Mouse (Mus musculus) stomach, postnatal 0 days (tissue): ENCODE measurements around the gene Gm42791. TPM values are rescaled to one million over a fixed set of nuclear protein-coding genes. Genes with fewer than 3 reads are reported as not detected.

Source experiments
- ATAC-seq: fragments of 200-750 bp; cut with Nextera tagmentation; 2 replicates; pipeline ENCODE4 v1.8.0; 2017; ENCODE audit not compliant: low FRiP score, low TSS enrichment
- DNase-seq: peaks from one replicate; pipeline ENCODE4 v3.0.0-alpha.2; 2016; ENCODE audit warnings: low spot score
- H3K27ac ChIP-seq: fragments of 300-500 bp; sonication (generic); replicated peaks from 2 replicates; pipeline ENCODE4 v1.5.1; 2014; ENCODE audit warnings: mild to moderate bottlenecking, control low read depth
- H3K27me3 ChIP-seq: fragments of 300-500 bp; sonication (generic); 2 replicates; pipeline ENCODE4 v1.6.1; 2014; ENCODE audit warnings: low read length; ENCODE audit not compliant: control insufficient read depth, insufficient read depth
- H3K36me3 ChIP-seq: fragments of 300-500 bp; sonication (generic); 2 replicates; pipeline ENCODE4 v1.6.1; 2014; ENCODE audit warnings: low read length, mixed read lengths; ENCODE audit not compliant: control insufficient read depth, insufficient read depth
- H3K4me1 ChIP-seq: fragments of 300-500 bp; sonication (generic); replicated peaks from 2 replicates; pipeline ENCODE4 v1.6.1; 2014; ENCODE audit warnings: antibody characterized with exemption; ENCODE audit not compliant: control insufficient read depth, insufficient read depth
- H3K4me2 ChIP-seq: fragments of 300-500 bp; sonication (generic); replicated peaks from 2 replicates; pipeline ENCODE4 v1.6.1; 2014; ENCODE audit warnings: low read depth, mild to moderate bottlenecking, control low read depth, moderate library complexity
- H3K4me3 ChIP-seq: fragments of 300-500 bp; sonication (generic); 2 replicates; pipeline ENCODE4 v1.5.1; 2014; ENCODE audit warnings: low read depth, low read length, control low read depth
- H3K9ac ChIP-seq: fragments of 300-500 bp; sonication (generic); 2 replicates; pipeline ENCODE4 v1.6.1; 2014; ENCODE audit warnings: mild to moderate bottlenecking, low read length, control low read depth, mixed read lengths
- H3K9me3 ChIP-seq: fragments of 300-500 bp; sonication (generic); 2 replicates; pipeline ENCODE4 v1.6.1; 2016; ENCODE audit warnings: low read length; ENCODE audit not compliant: control insufficient read depth
- CTCF ChIP-seq: IDR thresholded peaks from 2 replicates; pipeline ENCODE4 v1.5.1; 2016; ENCODE audit warnings: antibody characterized with exemption, low read depth, mild to moderate bottlenecking, moderate library complexity
- EP300 ChIP-seq: optimal IDR thresholded peaks from 2 replicates; pipeline ENCODE3; 2016; ENCODE audit warnings: antibody characterized with exemption
- WGBS: fragments of 180-500 bp; shearing (Covaris S2); extraction: QIAGEN DNeasy Blood & Tissue Kit; methylation state at CpG from one replicate; pipeline ENCODE4 v1.1.7; 2014; 5-methylcytosine and 5-hydroxymethylcytosine counted together
- polyA plus RNA-seq: library from polyadenylated mRNA; unstranded; fragments of >200 nt; fragmentation: Nextera tagmentation; extraction: Ambion mirVana; gene quantifications from 2 replicates; pipeline ENCODE4 v1.2.1, GENCODE M21; 2015

Gene Gm42791
- polyA plus RNA-seq, 1 experiment from 2014 or later, result 0.99 TPM

DNA sequence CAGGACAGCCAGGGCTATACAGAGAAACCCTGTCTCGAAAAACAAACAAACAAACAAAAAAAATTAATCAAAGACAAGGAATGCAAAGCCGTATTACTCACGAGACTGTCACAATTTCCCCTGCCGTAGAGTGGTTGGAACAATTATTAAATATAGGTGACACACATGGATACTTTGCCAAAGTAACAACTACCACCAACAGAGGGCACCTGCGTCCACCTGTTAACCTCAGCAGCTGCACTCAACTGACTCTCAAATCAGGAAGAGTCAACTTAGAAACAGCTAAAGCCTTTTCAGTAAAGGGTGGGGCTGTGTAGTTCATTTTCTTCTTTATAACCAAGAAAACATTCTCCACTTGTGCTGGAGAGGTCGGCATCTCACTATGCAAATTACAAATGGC, 90.1 kb downstream of the Gm42791 start:
- no peak overlapping the region for H3K27ac ChIP-seq
- TF ChIP-seq EP300, result no peak
- TF ChIP-seq CTCF, result peak; percentile 79
- 0 out of 2 replicates have a peak, but pooled peaks cover 2% of the 10 kb centered on the region for H3K36me3 ChIP-seq
- H3K27me3 ChIP-seq, result no peaks in the 10 kb centered on the region
- 49% methylated on average over 6 of the region's 6 CpGs for WGBS
- H3K4me3 ChIP-seq, result no peak overlapping the region
- no peaks in the 10 kb centered on the region for H3K4me1 ChIP-seq
- no peak overlapping the region for H3K4me2 ChIP-seq
- no peak overlapping the region for H3K9ac ChIP-seq
- peak; percentile 70 for DNase-seq
- H3K9me3 ChIP-seq, result no peaks in the 10 kb centered on the region
- peak; percentile 51; the same call in 1 of the 2 replicates for ATAC-seq

DNA sequence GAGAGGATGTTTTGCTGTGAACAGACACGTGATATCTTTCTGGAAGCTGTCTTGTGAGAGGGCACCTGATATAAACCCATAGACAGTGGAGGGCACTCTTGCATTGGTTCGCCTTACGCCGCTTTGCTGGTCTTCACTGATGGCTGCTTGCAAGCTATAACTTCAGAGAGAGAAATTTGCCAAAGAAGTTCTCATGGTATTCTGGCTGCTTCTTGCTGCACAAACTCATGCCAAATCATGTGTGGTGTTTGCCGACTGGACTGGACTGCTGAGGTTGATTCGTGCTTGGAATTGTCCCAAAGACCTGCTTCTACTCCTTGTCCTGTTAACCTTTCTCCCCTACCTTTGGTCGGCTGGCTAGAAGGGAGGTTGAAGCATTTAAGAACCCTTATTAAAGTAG, 95.6 kb downstream of the Gm42791 start:
- Histone ChIP-seq H3K27me3 (no peaks in the 10 kb centered on the region), H3K9ac (no peak overlapping the region), H3K4me2 (no peak overlapping the region), H3K4me1 (no peaks in the 10 kb centered on the region), H3K27ac (no peak overlapping the region), H3K36me3 (0 out of 2 replicates have a peak, but pooled peaks cover 2% of the 10 kb centered on the region), H3K9me3 (no peaks in the 10 kb centered on the region), H3K4me3 (no peak overlapping the region)
- TF ChIP-seq CTCF (no peak), EP300 (no peak)
- DNase-seq, result no peak
- no peak for ATAC-seq
- 91% methylated on average over 7 of the region's 7 CpGs for WGBS

DNA sequence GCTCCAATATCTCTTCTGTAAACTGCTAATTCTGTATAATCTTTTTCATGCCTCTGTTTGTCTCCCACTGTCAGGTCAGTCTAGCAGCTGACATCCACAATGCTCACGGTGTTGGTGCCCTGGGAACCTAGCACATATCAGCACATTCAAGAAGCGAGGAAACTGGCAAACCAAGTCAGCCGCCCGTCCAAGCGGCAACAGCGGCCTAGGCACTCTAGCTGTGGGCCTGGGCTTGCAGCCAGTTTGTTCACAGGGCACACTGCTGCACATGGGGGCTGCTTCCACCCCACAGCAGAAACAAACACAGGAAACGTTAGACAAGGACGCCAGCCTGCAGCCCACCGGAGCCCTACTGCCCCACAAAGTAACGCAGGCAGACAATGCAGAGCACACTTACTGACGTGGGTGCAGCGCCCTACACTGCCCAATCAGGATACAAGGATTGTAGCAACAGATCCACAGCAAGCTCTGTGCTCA, 97.0 kb downstream of the Gm42791 start:
- TF ChIP-seq EP300 (no peak), CTCF (no peak)
- Histone ChIP-seq H3K36me3 (peaks cover 2% of the 10 kb centered on the region; the same call in 1 of the 2 replicates), H3K9ac (no peak overlapping the region), H3K9me3 (no peaks in the 10 kb centered on the region), H3K4me1 (no peaks in the 10 kb centered on the region), H3K27ac (no peak overlapping the region), H3K4me2 (no peak overlapping the region), H3K27me3 (no peaks in the 10 kb centered on the region), H3K4me3 (no peak overlapping the region)
- DNase-seq, result no peak
- ATAC-seq, result no peak
- 73% methylated on average over 12 of the region's 12 CpGs for WGBS

DNA sequence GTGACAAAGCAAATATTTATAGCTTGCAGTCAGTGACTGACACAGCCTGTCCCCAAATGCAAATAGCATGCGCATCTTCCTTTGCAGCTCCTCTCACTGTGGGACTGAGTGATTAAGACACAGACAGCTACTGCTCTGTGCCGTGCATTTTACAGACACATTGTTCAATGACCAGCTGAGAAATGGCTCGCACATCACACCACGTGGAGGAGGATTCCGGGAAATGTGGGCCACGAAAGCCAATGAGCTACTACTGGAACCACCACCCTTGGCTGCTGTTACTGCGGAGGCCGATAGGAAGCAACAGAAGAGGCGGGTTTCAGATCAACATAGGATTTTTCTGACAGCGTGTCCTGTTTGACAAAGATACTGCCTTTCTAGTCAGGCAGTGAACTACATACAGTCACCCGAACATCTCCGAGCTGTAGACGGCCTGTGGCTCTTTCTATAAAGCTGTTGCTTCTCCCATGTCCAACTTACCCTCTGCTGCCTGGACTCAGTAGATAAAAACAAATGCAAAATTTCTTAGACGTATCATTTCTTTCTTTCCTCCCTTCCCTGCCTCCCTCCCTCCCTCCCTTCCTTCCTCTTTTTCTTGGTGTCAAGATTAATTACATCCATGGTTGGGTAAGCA, 97.8 kb downstream of the Gm42791 start:
- H3K4me2 ChIP-seq, result no peak overlapping the region
- ATAC-seq (peak; percentile 24; the same call in 1 of the 2 replicates), DNase-seq (no peak)
- H3K36me3 ChIP-seq, result peaks cover 2% of the 10 kb centered on the region; the same call in 1 of the 2 replicates
- H3K9ac ChIP-seq, result no peak overlapping the region
- no peaks in the 10 kb centered on the region for H3K4me1 ChIP-seq
- H3K27me3 ChIP-seq, result no peaks in the 10 kb centered on the region
- no peak overlapping the region for H3K4me3 ChIP-seq
- TF ChIP-seq EP300 (no peak), CTCF (no peak)
- H3K9me3 ChIP-seq, result no peaks in the 10 kb centered on the region
- H3K27ac ChIP-seq, result no peak overlapping the region
- 68% methylated on average over 14 of the region's 14 CpGs for WGBS

DNA sequence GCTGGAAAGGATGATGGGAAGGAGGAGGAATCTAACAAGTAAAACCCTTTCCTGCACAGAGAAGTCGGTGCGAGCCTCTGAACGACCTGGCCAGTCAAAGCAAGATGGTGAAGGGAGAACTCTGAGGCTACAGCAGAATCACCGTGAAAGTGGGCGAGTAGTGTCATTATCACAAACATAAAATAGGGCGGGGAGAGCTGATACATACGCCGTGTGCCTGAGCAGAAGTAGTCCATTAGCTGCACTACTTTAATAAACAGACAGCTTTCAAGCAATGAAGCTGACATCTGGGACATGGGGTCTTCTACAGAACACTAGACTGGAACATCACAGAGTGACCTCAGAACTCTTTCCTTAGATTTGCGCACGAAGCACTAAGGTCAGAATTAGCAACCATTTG, 98.4 kb downstream of the Gm42791 start:
- peaks cover 2% of the 10 kb centered on the region; the same call in 1 of the 2 replicates for H3K36me3 ChIP-seq
- H3K27ac ChIP-seq, result no peak overlapping the region
- H3K4me1 ChIP-seq, result no peaks in the 10 kb centered on the region
- H3K4me2 ChIP-seq, result no peak overlapping the region
- WGBS, result 77% methylated on average over 10 of the region's 10 CpGs
- ATAC-seq (no peak), DNase-seq (no peak)
- H3K27me3 ChIP-seq, result no peaks in the 10 kb centered on the region
- TF ChIP-seq CTCF (no peak), EP300 (no peak)
- no peaks in the 10 kb centered on the region for H3K9me3 ChIP-seq
- no peak overlapping the region for H3K9ac ChIP-seq
- no peak overlapping the region for H3K4me3 ChIP-seq

DNA sequence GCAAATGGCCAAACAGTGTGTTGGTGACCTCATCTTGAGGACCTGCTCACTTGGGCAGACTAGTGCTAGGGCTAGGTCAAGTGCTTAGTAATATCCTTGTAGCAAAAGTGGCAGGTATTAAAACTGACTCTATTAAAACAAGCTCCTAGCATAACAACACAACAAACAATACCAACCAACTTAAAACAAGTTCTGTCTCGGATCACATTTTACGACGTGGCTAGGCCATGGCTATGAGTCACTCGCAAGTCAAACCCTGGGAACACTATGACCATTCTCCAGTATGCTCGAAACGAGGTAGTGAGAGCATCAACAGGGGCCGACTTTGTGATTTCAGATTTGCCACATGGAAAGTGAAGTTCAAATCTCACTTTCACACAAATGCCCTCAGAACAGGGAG, 99.1 kb downstream of the Gm42791 start:
- Histone ChIP-seq H3K27ac (no peak overlapping the region), H3K9ac (no peak overlapping the region), H3K4me3 (no peak overlapping the region), H3K36me3 (peaks cover 2% of the 10 kb centered on the region; the same call in 1 of the 2 replicates), H3K9me3 (no peaks in the 10 kb centered on the region), H3K4me1 (no peaks in the 10 kb centered on the region), H3K27me3 (no peaks in the 10 kb centered on the region), H3K4me2 (no peak overlapping the region)
- ATAC-seq (no peak), DNase-seq (no peak)
- 80% methylated on average over 7 of the region's 7 CpGs for WGBS
- TF ChIP-seq EP300, result no peak
- no peak for TF ChIP-seq CTCF
